Mouse (Mus musculus): ENCODE results near the gene Gtf2i. TPM values are rescaled to one million over a fixed set of nuclear protein-coding genes. Genes with fewer than 3 reads are reported as not detected.
A peak's percentile ranks its signal among the peaks of the same experiment; 100 is the strongest.

Gtf2i gene
- polyA plus RNA-seq, 1 experiment, result 79.7 TPM

GRCm38 (mm10) chr5:134289935-134290560 lies 24.5 kb downstream of the Gtf2i start:
- Histone ChIP-seq H3K36me3 (ENCODE audit: control insufficient read depth, insufficient read depth) (peaks cover 22% of the 10 kb centered on the region), H3K4me2 (ENCODE audit: low read depth) (no peak overlapping the region), H3ac (ENCODE audit: control insufficient read depth, insufficient read length) (no peak overlapping the region), H3K4me3 (no peak overlapping the region), H3K27me3 (ENCODE audit: control insufficient read depth, insufficient read depth, insufficient read length) (no peaks in the 10 kb centered on the region), H3K79me2 (ENCODE audit: control insufficient read depth, insufficient read depth) (no peaks in the 10 kb centered on the region)
- TF ChIP-seq POLR2A (IDR thresholded peaks at IDR 0.05; ENCODE audit: insufficient read length, low read depth) (no peak), TCF12 (IDR thresholded peaks at IDR 0.05; ENCODE audit: insufficient read depth, poor library complexity, severe bottlenecking) (peak; percentile 53), MYOD1 (IDR thresholded peaks at IDR 0.05; ENCODE audit: control insufficient read depth in 1 of 3, insufficient read length in 2 of 3, low read depth in 2 of 3) (peak; percentile 37 to 98 (median 95)), USF1 (IDR thresholded peaks at IDR 0.05; ENCODE audit: low read depth) (no peak), SRF (IDR thresholded peaks at IDR 0.05; ENCODE audit: control insufficient read depth, insufficient read length, low read depth) (no peak), TCF3 (IDR thresholded peaks at IDR 0.05; ENCODE audit: insufficient read length, low read depth) (no peak), MAX (IDR thresholded peaks at IDR 0.05; ENCODE audit: low read depth) (no peak), MYOG (IDR thresholded peaks at IDR 0.05; ENCODE audit: control insufficient read depth in 1 of 3, insufficient read depth in 1 of 3, insufficient read length in 2 of 3, low read depth in 2 of 3) (peak in 1 of 3 experiments; percentile 44), E2F4 (IDR thresholded peaks at IDR 0.05; ENCODE audit: insufficient read depth) (no peak), POLR2AphosphoS2 (IDR thresholded peaks at IDR 0.05; ENCODE audit: insufficient read length, low read depth) (no peak), REST (IDR thresholded peaks at IDR 0.05; ENCODE audit: insufficient read depth, insufficient read length) (no peak)

- H3K79me2 ChIP-seq (ENCODE audit: control insufficient read depth, insufficient read depth), result no peaks in the 10 kb centered on the region
- H3K4me2 ChIP-seq (ENCODE audit: low read depth), result no peak overlapping the region
- no peak overlapping the region for H3K4me3 ChIP-seq
- no peaks in the 10 kb centered on the region for H3K27me3 ChIP-seq (ENCODE audit: control insufficient read depth, insufficient read depth, insufficient read length)
- peaks cover 22% of the 10 kb centered on the region for H3K36me3 ChIP-seq (ENCODE audit: control insufficient read depth, insufficient read depth)
- TF ChIP-seq USF1 (IDR thresholded peaks at IDR 0.05; ENCODE audit: low read depth) (no peak), MAX (IDR thresholded peaks at IDR 0.05; ENCODE audit: low read depth) (no peak), SRF (IDR thresholded peaks at IDR 0.05; ENCODE audit: control insufficient read depth, insufficient read length, low read depth) (no peak), REST (IDR thresholded peaks at IDR 0.05; ENCODE audit: insufficient read depth, insufficient read length) (no peak), TCF3 (IDR thresholded peaks at IDR 0.05; ENCODE audit: insufficient read length, low read depth) (no peak), TCF12 (IDR thresholded peaks at IDR 0.05; ENCODE audit: insufficient read depth, poor library complexity, severe bottlenecking) (no peak), MYOG (IDR thresholded peaks at IDR 0.05; ENCODE audit: control insufficient read depth in 1 of 3, insufficient read depth in 1 of 3, insufficient read length in 2 of 3, low read depth in 2 of 3) (no peak), CEBPB (IDR thresholded peaks at IDR 0.05; ENCODE audit: insufficient read depth, poor library complexity, severe bottlenecking) (no peak), E2F4 (IDR thresholded peaks at IDR 0.05; ENCODE audit: insufficient read depth) (no peak), MYOD1 (IDR thresholded peaks at IDR 0.05; ENCODE audit: control insufficient read depth in 1 of 3, insufficient read length in 2 of 3, low read depth in 2 of 3) (no peak), POLR2A (IDR thresholded peaks at IDR 0.05; ENCODE audit: insufficient read length, low read depth) (no peak), POLR2AphosphoS2 (IDR thresholded peaks at IDR 0.05; ENCODE audit: insufficient read length, low read depth) (no peak)
- no peak overlapping the region for H3ac ChIP-seq (ENCODE audit: control insufficient read depth, insufficient read length)
These were observed 26.5 kb downstream of the Gtf2i start for GRCm38 (mm10) chr5:134288071-134288470.

GRCm38 (mm10) chr5:134284921-134285320 lies 29.6 kb downstream of the Gtf2i start:
- peaks cover 23% of the 10 kb centered on the region for H3K36me3 ChIP-seq (ENCODE audit: control insufficient read depth, insufficient read depth)
- H3K4me2 ChIP-seq (ENCODE audit: low read depth), result no peak overlapping the region
- no peak overlapping the region for H3K4me3 ChIP-seq
- no peaks in the 10 kb centered on the region for H3K79me2 ChIP-seq (ENCODE audit: control insufficient read depth, insufficient read depth)
- no peak for TF ChIP-seq MYOD1 (IDR thresholded peaks at IDR 0.05; ENCODE audit: control insufficient read depth in 1 of 3, insufficient read length in 2 of 3, low read depth in 2 of 3)
- no peak overlapping the region for H3ac ChIP-seq (ENCODE audit: control insufficient read depth, insufficient read length)
- no peaks in the 10 kb centered on the region for H3K27me3 ChIP-seq (ENCODE audit: control insufficient read depth, insufficient read depth, insufficient read length)

GRCm38 (mm10) chr5:134282603-134283002 lies 32.0 kb downstream of the Gtf2i start:
- Histone ChIP-seq H3K79me2 (ENCODE audit: control insufficient read depth, insufficient read depth) (no peaks in the 10 kb centered on the region), H3K4me3 (no peak overlapping the region), H3K36me3 (ENCODE audit: control insufficient read depth, insufficient read depth) (peaks cover 20% of the 10 kb centered on the region), H3K27me3 (ENCODE audit: control insufficient read depth, insufficient read depth, insufficient read length) (no peaks in the 10 kb centered on the region), H3ac (ENCODE audit: control insufficient read depth, insufficient read length) (no peak overlapping the region), H3K4me2 (ENCODE audit: low read depth) (no peak overlapping the region)
- TF ChIP-seq POLR2A (IDR thresholded peaks at IDR 0.05; ENCODE audit: insufficient read length, low read depth), result no peak

- Histone ChIP-seq H3ac (ENCODE audit: control insufficient read depth, insufficient read length) (no peak overlapping the region), H3K79me2 (ENCODE audit: control insufficient read depth, insufficient read depth) (no peaks in the 10 kb centered on the region), H3K27me3 (ENCODE audit: control insufficient read depth, insufficient read depth, insufficient read length) (no peaks in the 10 kb centered on the region), H3K36me3 (ENCODE audit: control insufficient read depth, insufficient read depth) (peaks cover 18% of the 10 kb centered on the region), H3K4me2 (ENCODE audit: low read depth) (no peak overlapping the region), H3K4me3 (no peak overlapping the region)
- no peak for TF ChIP-seq CEBPB (IDR thresholded peaks at IDR 0.05; ENCODE audit: insufficient read depth, poor library complexity, severe bottlenecking)
- no peak for TF ChIP-seq SRF (IDR thresholded peaks at IDR 0.05; ENCODE audit: control insufficient read depth, insufficient read length, low read depth)
- no peak for TF ChIP-seq TCF3 (IDR thresholded peaks at IDR 0.05; ENCODE audit: insufficient read length, low read depth)
- no peak for TF ChIP-seq MYOD1 (IDR thresholded peaks at IDR 0.05; ENCODE audit: control insufficient read depth in 1 of 3, insufficient read length in 2 of 3, low read depth in 2 of 3)
- no peak for TF ChIP-seq MYOG (IDR thresholded peaks at IDR 0.05; ENCODE audit: control insufficient read depth in 1 of 3, insufficient read depth in 1 of 3, insufficient read length in 2 of 3, low read depth in 2 of 3)
- no peak for TF ChIP-seq POLR2A (IDR thresholded peaks at IDR 0.05; ENCODE audit: insufficient read length, low read depth)
- no peak for TF ChIP-seq REST (IDR thresholded peaks at IDR 0.05; ENCODE audit: insufficient read depth, insufficient read length)
These were observed 32.5 kb downstream of the Gtf2i start for GRCm38 (mm10) chr5:134282076-134282475.
